Mouse (Mus musculus): ENCODE data around the gene Col15a1. TPM values are rescaled to one million over a fixed set of nuclear protein-coding genes. Genes with fewer than 3 reads are reported as not detected.

Gene Col15a1
- polyA plus RNA-seq, 1 experiment: 3.5 TPM

DNA sequence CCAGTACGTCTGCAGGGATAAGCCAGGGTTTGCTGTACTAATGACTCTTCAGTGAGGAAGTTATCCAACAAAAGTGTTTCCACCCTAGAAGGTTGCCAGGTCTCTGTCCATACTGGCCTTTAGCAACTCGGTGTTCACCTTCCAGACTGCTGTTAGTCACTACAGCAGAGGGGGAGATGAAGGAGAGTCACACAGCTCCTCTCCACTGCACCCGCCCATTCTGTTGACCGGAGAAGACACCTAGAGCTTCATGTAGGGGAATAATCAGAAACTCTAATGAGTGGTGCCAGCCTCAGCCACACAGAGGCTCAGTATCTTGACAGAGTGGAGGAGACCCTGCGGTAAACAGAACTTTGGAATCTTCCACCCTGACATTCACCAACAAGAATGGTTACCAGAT, 28.4 kb upstream of the Col15a1 start:
- TF ChIP-seq POLR2A (IDR thresholded peaks at IDR 0.05; ENCODE audit: low read depth, low read length) (no peak), CTCF (IDR thresholded peaks at IDR 0.05; ENCODE audit: extremely low read depth, insufficient read depth, insufficient read length, insufficient replicate concordance) (no peak)
- Histone ChIP-seq H3K27me3 (ENCODE audit: control insufficient read depth, insufficient read depth, low read length) (no peaks in the 10 kb centered on the region), H3K27ac (ENCODE audit: insufficient read depth, low read length) (no peak overlapping the region), H3K4me3 (ENCODE audit: extremely low read depth, insufficient read depth, insufficient read length) (no peak overlapping the region), H3K36me3 (ENCODE audit: control insufficient read depth, insufficient read depth, low read length) (no peaks in the 10 kb centered on the region), H3K4me1 (ENCODE audit: control insufficient read depth, insufficient read depth, insufficient read length) (no peaks in the 10 kb centered on the region; the same call in 1 of the 2 replicates)
- DNase-seq (ENCODE audit: low read depth in 1 of 2, low spot score in 2 of 2): no peak
- 85% methylated on average over 5 of the region's 5 CpGs for WGBS

DNA sequence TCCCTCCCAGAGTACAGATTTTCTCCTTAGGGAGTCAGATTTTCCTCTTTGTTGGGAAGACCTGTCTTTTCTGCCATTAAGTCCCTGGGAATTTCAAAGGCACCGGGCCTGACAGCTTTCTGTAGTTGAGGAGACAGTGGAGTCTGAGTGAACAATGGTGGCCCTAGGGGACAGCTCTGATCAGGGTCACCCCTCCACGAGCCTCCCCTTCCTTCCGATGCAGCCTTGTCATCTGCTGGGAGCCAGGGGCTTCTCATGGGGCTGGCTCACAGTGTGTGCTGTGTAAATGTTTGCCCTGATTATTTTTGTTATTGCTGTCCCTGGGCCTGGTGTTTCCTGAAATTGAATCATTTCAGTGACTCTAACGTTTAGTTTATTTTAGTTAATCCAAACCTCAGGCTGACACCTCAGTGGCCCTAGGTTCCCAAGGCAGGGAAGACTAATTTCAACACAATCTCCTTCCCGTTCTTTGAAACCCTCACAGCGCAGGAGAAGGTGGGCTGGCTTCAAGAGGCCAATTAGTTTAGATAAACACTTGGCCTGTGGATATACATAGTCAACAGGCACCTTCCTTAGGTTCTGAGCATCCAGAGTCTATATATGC, 23.8 kb upstream of the Col15a1 start:
- H3K36me3 ChIP-seq (ENCODE audit: control insufficient read depth, insufficient read depth, low read length): no peaks in the 10 kb centered on the region
- H3K27me3 ChIP-seq (ENCODE audit: control insufficient read depth, insufficient read depth, low read length): no peaks in the 10 kb centered on the region
- no peak overlapping the region for H3K4me3 ChIP-seq (ENCODE audit: extremely low read depth, insufficient read depth, insufficient read length)
- no peak for TF ChIP-seq CTCF (IDR thresholded peaks at IDR 0.05; ENCODE audit: extremely low read depth, insufficient read depth, insufficient read length, insufficient replicate concordance)
- no peak for TF ChIP-seq POLR2A (IDR thresholded peaks at IDR 0.05; ENCODE audit: low read depth, low read length)
- 83% methylated on average over 6 of the region's 6 CpGs for WGBS
- no peak for DNase-seq (ENCODE audit: low read depth in 1 of 2, low spot score in 2 of 2)
- H3K4me1 ChIP-seq (ENCODE audit: control insufficient read depth, insufficient read depth, insufficient read length): no peaks in the 10 kb centered on the region; the same call in 1 of the 2 replicates
- no peak overlapping the region for H3K27ac ChIP-seq (ENCODE audit: insufficient read depth, low read length)

DNA sequence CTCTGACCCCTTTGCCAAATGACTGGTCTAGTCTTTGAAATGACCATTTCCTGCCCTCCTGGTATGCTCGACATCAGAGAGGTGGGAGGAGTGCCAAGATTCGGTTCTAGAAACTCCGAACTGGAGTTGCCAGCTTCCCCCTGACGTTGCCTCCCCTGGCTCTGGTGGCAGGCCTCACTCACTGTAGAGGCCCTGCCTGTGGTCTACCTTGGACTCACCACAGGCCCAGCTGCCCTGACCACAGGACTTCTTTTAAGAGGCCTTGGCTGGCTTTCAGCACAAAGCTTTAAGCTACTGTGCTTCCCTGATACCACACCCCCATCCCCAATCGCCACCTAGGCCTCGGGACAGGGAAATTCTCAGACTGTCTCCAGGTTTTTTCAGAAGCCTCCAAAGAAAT, 21.4 kb upstream of the Col15a1 start:
- no peak for TF ChIP-seq POLR2A (IDR thresholded peaks at IDR 0.05; ENCODE audit: low read depth, low read length)
- TF ChIP-seq CTCF (IDR thresholded peaks at IDR 0.05; ENCODE audit: extremely low read depth, insufficient read depth, insufficient read length, insufficient replicate concordance): no peak

DNA sequence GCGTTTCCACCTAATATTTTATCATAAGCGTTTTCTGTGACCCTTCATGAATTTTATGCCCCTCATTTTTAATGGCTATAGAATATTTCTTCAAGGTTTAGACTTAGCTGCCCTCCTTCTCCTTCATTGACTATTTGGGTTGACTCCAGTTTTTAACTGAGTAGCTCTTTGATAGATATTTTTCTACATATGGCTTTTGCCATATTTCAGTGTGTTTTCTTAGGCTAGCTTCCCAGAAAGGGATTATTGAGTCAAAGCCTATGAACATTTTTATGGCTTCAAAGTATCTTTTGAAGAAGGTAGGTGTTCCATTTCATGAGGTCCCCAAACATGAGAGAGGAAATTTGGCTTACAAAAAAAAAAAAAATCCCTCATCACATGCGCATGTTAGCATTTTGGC, 11.8 kb upstream of the Col15a1 start:
- no peaks in the 10 kb centered on the region for H3K4me1 ChIP-seq (ENCODE audit: control insufficient read depth, insufficient read depth, insufficient read length)
- H3K4me3 ChIP-seq (ENCODE audit: extremely low read depth, insufficient read depth, insufficient read length): no peak overlapping the region
- no peak overlapping the region for H3K27ac ChIP-seq (ENCODE audit: insufficient read depth, low read length)
- no peaks in the 10 kb centered on the region for H3K27me3 ChIP-seq (ENCODE audit: control insufficient read depth, insufficient read depth, low read length)
- no peak for DNase-seq (ENCODE audit: low read depth in 1 of 2, low spot score in 2 of 2)
- TF ChIP-seq CTCF (IDR thresholded peaks at IDR 0.05; ENCODE audit: extremely low read depth, insufficient read depth, insufficient read length, insufficient replicate concordance) (no peak), POLR2A (IDR thresholded peaks at IDR 0.05; ENCODE audit: low read depth, low read length) (no peak)
- 92% methylated on average over 3 of the region's 3 CpGs for whole genome bisulfite sequencing
- H3K36me3 ChIP-seq (ENCODE audit: control insufficient read depth, insufficient read depth, low read length): no peaks in the 10 kb centered on the region

More for the DNA sequence above, 21.4 kb upstream of the Col15a1 start:
- WGBS: 17% methylated on average over 6 of the region's 6 CpGs
- H3K27ac ChIP-seq (ENCODE audit: insufficient read depth, low read length): no peak overlapping the region
- no peaks in the 10 kb centered on the region; the same call in 1 of the 2 replicates for H3K4me1 ChIP-seq (ENCODE audit: control insufficient read depth, insufficient read depth, insufficient read length)
- DNase-seq (ENCODE audit: low read depth in 1 of 2, low spot score in 2 of 2): no peak
- H3K4me3 ChIP-seq (ENCODE audit: extremely low read depth, insufficient read depth, insufficient read length): no peak overlapping the region
- no peaks in the 10 kb centered on the region for H3K36me3 ChIP-seq (ENCODE audit: control insufficient read depth, insufficient read depth, low read length)
- no peaks in the 10 kb centered on the region for H3K27me3 ChIP-seq (ENCODE audit: control insufficient read depth, insufficient read depth, low read length)

DNA sequence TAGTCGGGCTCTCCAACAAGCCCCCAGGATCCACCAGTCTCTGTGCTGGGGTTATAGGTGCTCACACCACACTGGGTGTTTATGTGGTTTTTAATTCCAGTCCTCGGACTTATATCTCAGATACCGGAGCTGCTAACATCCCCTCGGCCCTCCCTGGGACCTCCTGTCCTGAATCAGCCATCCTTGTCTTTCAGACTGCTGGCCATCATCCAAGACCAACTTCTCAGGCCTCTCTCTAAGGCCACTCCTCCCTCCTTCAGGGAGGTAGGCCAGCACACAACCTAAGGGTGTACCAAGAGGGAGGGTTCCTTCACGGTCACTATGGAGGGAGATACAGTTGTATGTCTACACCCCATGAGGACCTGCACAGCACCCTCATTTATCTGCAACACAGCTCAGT, 4.3 kb upstream of the Col15a1 start:
- no peak overlapping the region for H3K27ac ChIP-seq (ENCODE audit: insufficient read depth, low read length)
- 72% methylated on average over 5 of the region's 5 CpGs for WGBS
- DNase-seq (ENCODE audit: low read depth in 1 of 2, low spot score in 2 of 2): no peak

DNA sequence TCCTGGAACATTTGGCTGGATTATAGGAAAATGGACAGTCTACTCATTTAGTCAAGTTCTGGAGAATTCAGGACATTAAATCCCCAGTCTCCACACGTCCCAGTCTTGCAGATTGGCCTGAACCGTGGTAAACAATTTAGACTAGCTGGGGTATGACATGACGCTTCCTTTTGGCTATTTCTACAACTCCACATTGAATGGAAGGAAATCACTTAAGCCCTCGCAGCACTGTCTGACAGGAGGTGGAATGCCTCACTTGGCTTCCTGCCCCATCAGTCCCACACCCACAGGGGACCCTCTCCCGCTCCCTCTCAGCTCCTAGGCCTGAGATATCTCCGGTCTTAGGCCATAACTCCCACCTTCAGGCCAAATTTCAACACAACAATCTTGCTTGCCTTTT, 2.1 kb upstream of the Col15a1 start:
- no peak overlapping the region for H3K4me3 ChIP-seq (ENCODE audit: extremely low read depth, insufficient read depth, insufficient read length)
- H3K36me3 ChIP-seq (ENCODE audit: control insufficient read depth, insufficient read depth, low read length): no peaks in the 10 kb centered on the region
- peaks cover 8% of the 10 kb centered on the region for H3K27me3 ChIP-seq (ENCODE audit: control insufficient read depth, insufficient read depth, low read length)
- WGBS: 59% methylated on average over 6 of the region's 6 CpGs
- H3K4me1 ChIP-seq (ENCODE audit: control insufficient read depth, insufficient read depth, insufficient read length): no peaks in the 10 kb centered on the region
- DNase-seq (ENCODE audit: low read depth in 1 of 2, low spot score in 2 of 2): no peak
- H3K27ac ChIP-seq (ENCODE audit: insufficient read depth, low read length): no peak overlapping the region
- TF ChIP-seq POLR2A (IDR thresholded peaks at IDR 0.05; ENCODE audit: low read depth, low read length): no peak

More for the DNA sequence above, 4.3 kb upstream of the Col15a1 start:
- Histone ChIP-seq H3K4me3 (ENCODE audit: extremely low read depth, insufficient read depth, insufficient read length) (no peak overlapping the region), H3K27me3 (ENCODE audit: control insufficient read depth, insufficient read depth, low read length) (peaks cover 8% of the 10 kb centered on the region), H3K4me1 (ENCODE audit: control insufficient read depth, insufficient read depth, insufficient read length) (no peaks in the 10 kb centered on the region), H3K36me3 (ENCODE audit: control insufficient read depth, insufficient read depth, low read length) (no peaks in the 10 kb centered on the region)
- TF ChIP-seq POLR2A (IDR thresholded peaks at IDR 0.05; ENCODE audit: low read depth, low read length) (no peak), CTCF (IDR thresholded peaks at IDR 0.05; ENCODE audit: extremely low read depth, insufficient read depth, insufficient read length, insufficient replicate concordance) (no peak)

DNA sequence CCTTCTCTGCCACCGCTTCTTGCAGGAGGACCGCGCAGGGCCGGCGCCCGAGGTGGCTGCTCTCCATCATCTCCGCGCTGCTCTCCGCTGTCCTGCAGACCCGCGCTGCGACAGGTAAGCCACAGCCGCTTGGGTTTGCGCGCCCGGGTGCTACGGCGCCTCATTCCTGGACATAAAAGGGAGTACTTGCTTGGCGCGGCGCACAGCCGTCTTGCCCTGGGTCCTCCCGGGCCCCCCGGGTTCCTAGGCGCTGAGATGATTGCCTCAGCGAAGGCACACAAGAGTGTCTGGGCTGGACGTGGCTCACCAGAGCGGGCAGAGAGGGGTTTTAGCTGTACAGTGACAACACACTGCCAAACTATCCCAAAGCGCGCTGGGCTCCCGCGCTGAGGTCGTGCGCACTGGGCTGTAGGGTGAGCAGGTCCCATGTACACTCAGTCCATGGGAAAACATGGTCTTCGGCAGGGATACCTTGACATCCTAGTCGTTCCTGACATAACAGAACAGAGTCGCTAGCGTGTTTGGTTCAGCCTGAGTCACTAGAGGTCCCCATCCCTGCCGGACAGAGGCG, 545 bp downstream of the Col15a1 start:
- Histone ChIP-seq H3K27me3 (ENCODE audit: control insufficient read depth, insufficient read depth, low read length) (peaks cover 8% of the 10 kb centered on the region), H3K27ac (ENCODE audit: insufficient read depth, low read length) (no peak overlapping the region), H3K36me3 (ENCODE audit: control insufficient read depth, insufficient read depth, low read length) (no peaks in the 10 kb centered on the region), H3K4me3 (ENCODE audit: extremely low read depth, insufficient read depth, insufficient read length) (no peak overlapping the region; the same call in 1 of the 2 replicates), H3K4me1 (ENCODE audit: control insufficient read depth, insufficient read depth, insufficient read length) (no peaks in the 10 kb centered on the region)
- 6% methylated on average over 40 of the region's 40 CpGs for WGBS
- no peak for DNase-seq (ENCODE audit: low read depth in 1 of 2, low spot score in 2 of 2)
- TF ChIP-seq CTCF (IDR thresholded peaks at IDR 0.05; ENCODE audit: extremely low read depth, insufficient read depth, insufficient read length, insufficient replicate concordance) (no peak), POLR2A (IDR thresholded peaks at IDR 0.05; ENCODE audit: low read depth, low read length) (no peak)
